Mouse (Mus musculus): ENCODE results near the gene Clstn2. TPM values are rescaled to one million over a fixed set of nuclear protein-coding genes. Genes with fewer than 3 reads are reported as not detected.

Gene Clstn2
- polyA plus RNA-seq, 1 experiment, result 1.9 TPM

GRCm38 (mm10) chr9:97414876-97415668 lies 617.9 kb downstream of the Clstn2 start:
- DNase-seq, result no peak
- Histone ChIP-seq H3K36me3 (ENCODE audit: control insufficient read depth, insufficient read depth, low read length) (no peaks in the 10 kb centered on the region), H3K4me3 (ENCODE audit: insufficient read depth, low read depth, low read length) (no peak overlapping the region), H3K4me1 (ENCODE audit: control insufficient read depth, insufficient read depth, low read length) (no peaks in the 10 kb centered on the region), H3K27me3 (replicated peaks; ENCODE audit: control insufficient read depth, insufficient read depth, low read length) (no peaks in the 10 kb centered on the region; the same call in 1 of the 2 replicates), H3K27ac (ENCODE audit: insufficient read depth, low read depth, low read length) (no peak overlapping the region)
- TF ChIP-seq POLR2A (IDR thresholded peaks at IDR 0.05; ENCODE audit: low read depth, low read length) (no peak), CTCF (conservative IDR thresholded peaks at IDR 0.05; ENCODE audit: insufficient read depth, insufficient read length, low read depth, low read length) (no peak)
- WGBS, result 82% methylated on average over 6 of the region's 6 CpGs

- Histone ChIP-seq H3K4me1 (ENCODE audit: control insufficient read depth, insufficient read depth, low read length) (no peaks in the 10 kb centered on the region), H3K27me3 (replicated peaks; ENCODE audit: control insufficient read depth, insufficient read depth, low read length) (no peaks in the 10 kb centered on the region; the same call in 1 of the 2 replicates), H3K36me3 (ENCODE audit: control insufficient read depth, insufficient read depth, low read length) (no peaks in the 10 kb centered on the region), H3K4me3 (ENCODE audit: insufficient read depth, low read depth, low read length) (no peak overlapping the region), H3K27ac (ENCODE audit: insufficient read depth, low read depth, low read length) (no peak overlapping the region)
- TF ChIP-seq CTCF (conservative IDR thresholded peaks at IDR 0.05; ENCODE audit: insufficient read depth, insufficient read length, low read depth, low read length) (no peak), POLR2A (IDR thresholded peaks at IDR 0.05; ENCODE audit: low read depth, low read length) (no peak)
- no peak for DNase-seq
- 75% methylated on average over 2 of the region's 2 CpGs for WGBS
Observed at GRCm38 (mm10) chr9:97408142-97408541, 624.8 kb downstream of the Clstn2 start.
